ENCODE assay signal across 24 mouse cellular contexts in the genomic region with DNA sequence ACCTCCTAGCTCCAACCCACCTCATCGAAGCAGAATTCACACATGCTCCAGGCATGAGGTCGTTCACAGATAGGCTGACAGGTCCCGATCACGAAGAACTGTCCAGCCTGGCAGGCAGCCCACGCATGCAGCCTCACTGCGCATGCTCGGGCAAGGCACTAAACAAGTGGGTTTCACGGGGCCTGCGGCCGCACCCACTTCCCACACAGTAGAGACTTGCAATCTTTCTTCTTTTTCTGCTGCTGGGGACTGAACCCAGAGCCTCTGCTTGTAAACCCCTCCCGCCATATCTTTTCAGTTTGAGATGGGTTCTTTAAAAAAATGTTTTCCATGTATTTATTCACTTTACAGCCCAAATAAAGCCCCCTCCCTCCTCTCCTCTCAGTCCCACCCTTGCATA.
A peak's percentile ranks its signal among the peaks of the same experiment; 100 is the strongest.
DNase-seq lines count a peak whose midpoint lies in the region; TF ChIP-seq lines count a peak whose summit lies in the region.
"Had no signal": no experiment of that assay in that cellular context is flagged by ENCODE, and none has a peak within 500 bp of the region (broad histone marks: within the 10 kb centered on the region; RNA-seq: fewer than 3 reads in every experiment).

No protein-coding gene starts in this region.

- H3K79me2 ChIP-seq in MEL (ENCODE audit: control insufficient read depth, insufficient read depth, low read length, poor library complexity): no peaks in the 10 kb centered on the region

- no peak overlapping the region for H3K9ac ChIP-seq in MEL (ENCODE audit: control insufficient read depth, low read depth, low read length, poor library complexity, severe bottlenecking)
- H3K9ac ChIP-seq: embryonic facial prominence, embryonic 12.5 days; forebrain, embryonic 13.5 days; forebrain, embryonic 15.5 days; forebrain, postnatal 0 days had no signal

- peak; percentile 0 for DNase-seq in MEL (ENCODE audit: low read depth, low spot score)
- peak; percentile 33 for DNase-seq in T-cell, adult 2 months (ENCODE audit: low spot score)
- DNase-seq in natural killer cell, adult 2 months (ENCODE audit: low spot score in 2 of 2): peak; percentile 13 to 55
- no peak for DNase-seq in right cerebral cortex, postnatal 36 days (ENCODE audit: low spot score in 2 of 2)
- DNase-seq in kidney, postnatal 36 days: no peak
- DNase-seq in adrenal gland, postnatal 10 days: no peak
- DNase-seq: adrenal gland, adult 2 months; adrenal gland, postnatal 14 days; adrenal gland, postnatal 36 days; B cell, adult 2 months; cerebellum, adult 11-12 months; cerebellum, adult 2 months; cerebellum, adult 9-10 months; cerebellum, postnatal 10 days; cerebellum, postnatal 25 days; forebrain, postnatal 0 days had no signal

- TF ChIP-seq CTCF in E14TG2a.4 (conservative IDR thresholded peaks at IDR 0.05; ENCODE audit: low read length): no peak
- no peak for TF ChIP-seq CTCF in MEL (IDR thresholded peaks at IDR 0.05 in 2 of 3, conservative IDR thresholded peaks at IDR 0.05 in 1 of 3; ENCODE audit: control insufficient read depth in 1 of 3, insufficient read depth in 1 of 3, low read depth in 2 of 3, low read length in 3 of 3, poor library complexity in 1 of 3, severe bottlenecking in 1 of 3)

- H3K4me3 ChIP-seq in E14TG2a.4 (replicated peaks; ENCODE audit: low read length) (0 out of 2 replicates have a peak overlapping the region, but pooled peaks have one; percentile 3), MEL (ENCODE audit: control insufficient read depth in 1 of 2, insufficient read depth in 1 of 2, low read depth in 2 of 2, low read length in 2 of 2) (no peak overlapping the region)
- H3K4me3 ChIP-seq: embryonic facial prominence, embryonic 10.5 days; embryonic facial prominence, embryonic 12.5 days; forebrain, embryonic 13.5 days; forebrain, embryonic 15.5 days had no signal

- TF ChIP-seq RAD21 in MEL (IDR thresholded peaks at IDR 0.05; ENCODE audit: low read depth, low read length): no peak

- H3K9me3 ChIP-seq in E14TG2a.4 (ENCODE audit: low read length) (peaks cover 52% of the 10 kb centered on the region), MEL (replicated peaks; ENCODE audit: insufficient read depth, low read length) (no peaks in the 10 kb centered on the region)
- H3K9me3 ChIP-seq: forebrain, embryonic 15.5 days had no signal

- H3K36me3 ChIP-seq in E14TG2a.4 (ENCODE audit: insufficient read depth, low read length) (no peaks in the 10 kb centered on the region), MEL (ENCODE audit: control insufficient read depth in 1 of 2, insufficient read depth in 2 of 2, low read length in 2 of 2) (no peaks in the 10 kb centered on the region)
- H3K36me3 ChIP-seq: embryonic facial prominence, embryonic 10.5 days; embryonic facial prominence, embryonic 12.5 days; forebrain, embryonic 15.5 days; G1E had no signal

- no peaks in the 10 kb centered on the region for H3K27me3 ChIP-seq in E14TG2a.4 (ENCODE audit: insufficient read depth, low read length)
- no peaks in the 10 kb centered on the region for H3K27me3 ChIP-seq in MEL (ENCODE audit: control insufficient read depth in 1 of 2, insufficient read depth in 2 of 2, low read length in 2 of 2)
- H3K27me3 ChIP-seq: CH12.LX; embryonic facial prominence, embryonic 12.5 days; forebrain, embryonic 13.5 days; forebrain, embryonic 15.5 days; Patski had no signal

- peaks cover 5% of the 10 kb centered on the region for H3K4me1 ChIP-seq in E14TG2a.4 (replicated peaks; ENCODE audit: low read depth, low read length)
- H3K4me1 ChIP-seq in MEL (ENCODE audit: control insufficient read depth in 1 of 2, insufficient read depth in 2 of 2, low read length in 2 of 2): no peaks in the 10 kb centered on the region

- TF ChIP-seq POLR2A in MEL (IDR thresholded peaks at IDR 0.05; ENCODE audit: control insufficient read depth in 1 of 2, insufficient read depth in 1 of 2, low read depth in 1 of 2, low read length in 2 of 2, poor library complexity in 1 of 2): no peak

- no peak for TF ChIP-seq EP300 in MEL (IDR thresholded peaks at IDR 0.05; ENCODE audit: low read depth in 1 of 2, low read length in 2 of 2)

- no peak overlapping the region for H3K27ac ChIP-seq in MEL (ENCODE audit: control insufficient read depth, low read depth, low read length)
- H3K27ac ChIP-seq: embryonic facial prominence, embryonic 10.5 days; embryonic facial prominence, embryonic 12.5 days; forebrain, embryonic 13.5 days; forebrain, embryonic 15.5 days had no signal

TF ChIP-seq in MEL, 35 proteins besides CTCF, POLR2A, EP300 and RAD21:
- no peak for TF ChIP-seq SMC3 (IDR thresholded peaks at IDR 0.05; ENCODE audit: low read depth, low read length)
- no peak for TF ChIP-seq MEF2A (IDR thresholded peaks at IDR 0.05; ENCODE audit: extremely low read depth, insufficient replicate concordance, low read depth, low read length, poor library complexity, severe bottlenecking)
- TF ChIP-seq TAL1 (IDR thresholded peaks at IDR 0.05; ENCODE audit: low read length): no peak
- no peak for TF ChIP-seq MAX (IDR thresholded peaks at IDR 0.05; ENCODE audit: low read length)
- TF ChIP-seq GABPA (IDR thresholded peaks at IDR 0.05; ENCODE audit: low read depth, low read length): no peak
- no peak for TF ChIP-seq ELF1 (IDR thresholded peaks at IDR 0.05; ENCODE audit: low read depth, low read length)
- TF ChIP-seq MYB (IDR thresholded peaks at IDR 0.05; ENCODE audit: low read depth, low read length): no peak
TF ChIP-seq in MEL: peak in this region for 0.

Comparison
In these comparisons a context has a peak if more than half of its experiments do, and no peak if none do; other contexts are left out.
1. DNase-seq: peak in MEL (single experiment), T-cell, adult 2 months (single experiment) and natural killer cell, adult 2 months (2 of 2); none in right cerebral cortex, postnatal 36 days (0 of 2), kidney, postnatal 36 days (0 of 2) and adrenal gland, postnatal 10 days (single experiment).